Mouse (Mus musculus): ENCODE measurements around the gene Cyp2s1. TPM values are rescaled to one million over a fixed set of nuclear protein-coding genes. Genes with fewer than 3 reads are reported as not detected.

The Cyp2s1 gene
- polyA plus RNA-seq, 1 experiment, result not detected

DNA sequence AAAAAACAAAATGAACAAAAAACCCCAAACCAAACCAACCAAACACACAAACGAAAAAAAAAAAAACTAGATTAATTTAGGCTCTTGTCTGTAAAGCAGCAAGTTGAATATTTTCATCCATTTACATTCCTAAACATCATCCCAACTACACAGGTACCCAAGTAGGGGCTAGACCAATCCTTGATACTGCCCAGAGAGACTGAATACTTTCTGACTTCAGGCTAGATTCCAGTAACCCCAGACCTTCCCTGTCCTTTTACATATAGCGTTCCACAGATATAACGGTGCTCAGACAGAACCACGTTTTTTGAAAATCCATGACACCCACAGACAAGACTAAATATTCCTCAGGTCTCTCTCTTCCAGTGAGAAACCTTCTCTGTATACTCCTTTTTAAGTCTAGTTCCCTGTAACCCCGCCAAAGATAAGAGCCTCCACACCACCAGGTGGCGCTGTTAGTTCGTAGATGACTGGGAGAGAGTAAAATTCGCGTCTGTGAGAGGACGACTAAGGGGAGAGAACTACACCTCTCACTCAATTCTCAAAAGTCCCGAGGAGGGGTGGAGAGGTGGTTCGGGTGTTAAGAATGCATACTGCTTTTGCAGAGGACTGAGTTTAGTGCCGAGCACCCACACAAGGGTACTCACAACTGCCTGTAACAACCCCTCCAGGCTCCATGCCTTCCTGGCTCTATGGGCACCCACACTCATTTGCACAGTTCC lies 31.2 kb upstream of the Cyp2s1 start:
- H3K4me3 ChIP-seq (replicated peaks; ENCODE audit: control insufficient read depth, low read depth, low read length), result peak overlapping the region; percentile 8
- TF ChIP-seq CTCF (IDR thresholded peaks at IDR 0.05; ENCODE audit: control insufficient read depth, insufficient read depth, low read length) (peak; percentile 53; the same call in 1 of the 2 replicates), POLR2A (IDR thresholded peaks at IDR 0.05; ENCODE audit: borderline replicate concordance, control insufficient read depth, low read depth, low read length) (no peak)
- no peaks in the 10 kb centered on the region for H3K4me1 ChIP-seq (ENCODE audit: control insufficient read depth, insufficient read depth, low read length)
- H3K27ac ChIP-seq (ENCODE audit: control insufficient read depth, insufficient read depth, low read depth, low read length, poor library complexity), result no peak overlapping the region
- WGBS, result 10% methylated on average over 13 of the region's 13 CpGs

DNA sequence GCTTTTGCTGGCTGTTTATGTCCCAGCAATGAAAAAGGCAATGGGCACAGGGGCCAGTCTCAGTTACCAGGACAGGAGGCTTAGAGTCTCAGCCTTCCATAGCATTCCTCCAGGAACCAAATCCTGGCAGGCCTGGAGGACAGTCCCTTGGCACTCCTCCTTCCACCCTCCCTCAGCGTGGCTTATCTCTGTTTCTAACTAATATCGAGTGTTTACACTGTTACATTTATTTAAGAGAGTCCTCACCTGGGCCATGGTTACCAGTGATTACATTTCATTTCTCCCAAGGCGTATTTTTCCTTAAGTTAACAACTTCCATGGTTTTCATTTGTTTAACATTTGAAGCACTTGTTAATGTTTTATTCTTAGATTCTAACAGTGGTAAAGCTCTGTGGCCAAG lies 28.2 kb upstream of the Cyp2s1 start:
- TF ChIP-seq POLR2A (IDR thresholded peaks at IDR 0.05; ENCODE audit: borderline replicate concordance, control insufficient read depth, low read depth, low read length) (no peak), CTCF (IDR thresholded peaks at IDR 0.05; ENCODE audit: control insufficient read depth, insufficient read depth, low read length) (no peak)
- no peaks in the 10 kb centered on the region for H3K4me1 ChIP-seq (ENCODE audit: control insufficient read depth, insufficient read depth, low read length)
- H3K27ac ChIP-seq (ENCODE audit: control insufficient read depth, insufficient read depth, low read depth, low read length, poor library complexity), result no peak overlapping the region
- H3K4me3 ChIP-seq (replicated peaks; ENCODE audit: control insufficient read depth, low read depth, low read length), result no peak overlapping the region
- WGBS, result 71% methylated on average over 3 of the region's 3 CpGs

DNA sequence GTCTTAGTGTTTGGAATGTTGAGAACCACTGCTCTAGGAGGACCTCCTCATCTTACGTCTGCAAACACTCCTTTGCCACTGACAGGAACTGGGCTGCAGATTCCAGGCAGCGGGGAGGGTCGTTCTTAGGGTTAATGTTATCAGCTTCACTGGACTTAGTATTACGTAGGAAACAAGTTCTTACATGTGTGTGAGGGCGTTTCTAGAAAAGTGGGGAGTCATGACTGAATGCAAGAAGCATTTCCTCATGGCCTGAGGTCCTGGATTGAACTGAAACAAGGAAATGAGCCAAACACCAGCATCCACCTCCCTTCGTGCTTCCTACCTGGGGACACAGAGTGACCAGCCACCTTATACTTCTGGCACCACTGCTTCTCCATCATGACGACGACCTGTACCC lies 27.7 kb upstream of the Cyp2s1 start:
- WGBS, result 63% methylated on average over 8 of the region's 8 CpGs
- no peak overlapping the region for H3K4me3 ChIP-seq (replicated peaks; ENCODE audit: control insufficient read depth, low read depth, low read length)
- no peak overlapping the region for H3K27ac ChIP-seq (ENCODE audit: control insufficient read depth, insufficient read depth, low read depth, low read length, poor library complexity)
- H3K4me1 ChIP-seq (ENCODE audit: control insufficient read depth, insufficient read depth, low read length), result no peaks in the 10 kb centered on the region
- TF ChIP-seq CTCF (IDR thresholded peaks at IDR 0.05; ENCODE audit: control insufficient read depth, insufficient read depth, low read length) (no peak), POLR2A (IDR thresholded peaks at IDR 0.05; ENCODE audit: borderline replicate concordance, control insufficient read depth, low read depth, low read length) (no peak)

DNA sequence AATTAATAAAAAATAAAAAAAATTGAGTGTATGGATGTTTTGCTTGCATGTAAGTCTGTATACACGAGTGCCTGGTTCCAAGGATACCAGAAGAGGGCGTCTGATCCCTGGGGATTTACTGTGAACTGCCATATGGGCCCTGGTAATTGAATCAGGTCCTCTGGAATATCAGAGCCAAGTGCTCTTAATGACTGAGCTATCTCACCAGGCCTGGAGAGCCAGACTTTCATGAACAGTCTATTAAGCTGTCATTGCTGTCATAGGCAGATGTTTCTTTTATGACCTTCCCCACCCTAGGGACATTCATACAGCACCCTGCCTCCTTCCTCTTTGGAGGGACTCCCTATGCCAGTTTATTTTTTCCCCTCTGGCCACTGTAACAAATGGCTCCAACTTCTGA lies 26.8 kb upstream of the Cyp2s1 start:
- H3K4me3 ChIP-seq (replicated peaks; ENCODE audit: control insufficient read depth, low read depth, low read length), result no peak overlapping the region
- no peaks in the 10 kb centered on the region for H3K4me1 ChIP-seq (ENCODE audit: control insufficient read depth, insufficient read depth, low read length)
- 43% methylated on average over 2 of the region's 2 CpGs for WGBS
- no peak overlapping the region for H3K27ac ChIP-seq (ENCODE audit: control insufficient read depth, insufficient read depth, low read depth, low read length, poor library complexity)
- TF ChIP-seq POLR2A (IDR thresholded peaks at IDR 0.05; ENCODE audit: borderline replicate concordance, control insufficient read depth, low read depth, low read length) (no peak), CTCF (IDR thresholded peaks at IDR 0.05; ENCODE audit: control insufficient read depth, insufficient read depth, low read length) (no peak)

DNA sequence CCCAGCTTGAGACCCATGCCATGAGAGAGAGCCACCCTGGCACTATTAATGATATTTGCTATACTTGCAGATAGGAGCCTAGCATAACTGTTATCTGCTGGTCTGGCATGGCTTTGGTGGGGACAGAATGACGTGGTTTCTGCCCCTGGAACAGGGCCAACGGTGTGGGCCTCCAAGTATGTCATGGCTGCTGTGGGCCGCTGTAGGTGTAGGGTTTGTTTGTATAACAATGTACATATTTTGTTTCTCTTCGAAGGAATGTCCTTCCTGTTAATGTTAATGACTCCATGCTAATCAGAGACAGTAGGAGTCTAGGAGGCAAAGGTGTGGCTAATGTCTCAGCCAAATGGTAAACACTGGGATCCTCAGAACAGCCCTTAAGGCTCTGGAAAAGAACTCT lies 24.2 kb upstream of the Cyp2s1 start:
- TF ChIP-seq CTCF (IDR thresholded peaks at IDR 0.05; ENCODE audit: control insufficient read depth, insufficient read depth, low read length), result no peak
- no peak for TF ChIP-seq POLR2A (IDR thresholded peaks at IDR 0.05; ENCODE audit: borderline replicate concordance, control insufficient read depth, low read depth, low read length)
- no peak overlapping the region for H3K27ac ChIP-seq (ENCODE audit: control insufficient read depth, insufficient read depth, low read depth, low read length, poor library complexity)
- WGBS, result 54% methylated on average over 4 of the region's 4 CpGs

DNA sequence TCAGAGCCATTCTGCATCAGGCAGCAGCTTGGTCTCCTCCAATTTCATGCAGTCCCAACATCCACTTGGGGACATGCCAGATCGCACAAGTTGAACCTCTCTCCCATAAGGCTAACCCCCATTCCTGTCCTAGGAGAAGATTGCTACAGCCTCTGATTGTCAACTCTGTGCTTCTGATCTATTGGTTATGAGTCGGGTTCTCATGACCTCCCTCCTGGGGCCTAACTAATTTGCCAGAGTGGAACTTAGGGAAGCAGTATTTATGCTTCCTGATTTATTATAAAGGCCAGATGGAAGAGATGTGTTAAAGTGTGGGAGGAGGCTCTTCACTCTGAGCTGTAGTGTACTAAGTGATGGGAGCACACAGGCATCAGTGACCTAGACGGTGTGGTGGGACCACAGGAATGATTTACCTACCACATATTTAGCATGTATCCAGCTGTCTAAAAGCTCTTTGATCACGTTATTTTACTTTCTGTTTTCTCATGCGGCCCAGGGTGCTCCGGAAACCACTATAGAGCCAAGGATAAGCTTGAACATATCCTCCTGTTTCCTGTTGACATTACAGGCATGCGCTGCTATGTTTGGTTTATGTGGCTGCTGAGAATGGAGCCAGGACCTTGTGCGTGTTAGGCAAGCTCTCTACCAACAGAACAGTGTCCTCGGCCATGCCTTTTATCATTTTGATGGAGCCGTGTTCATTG lies 18.6 kb upstream of the Cyp2s1 start:
- TF ChIP-seq CTCF (IDR thresholded peaks at IDR 0.05; ENCODE audit: control insufficient read depth, insufficient read depth, low read length) (no peak), POLR2A (IDR thresholded peaks at IDR 0.05; ENCODE audit: borderline replicate concordance, control insufficient read depth, low read depth, low read length) (no peak)
- WGBS, result 58% methylated on average over 10 of the region's 10 CpGs
- Histone ChIP-seq H3K4me3 (replicated peaks; ENCODE audit: control insufficient read depth, low read depth, low read length) (no peak overlapping the region), H3K4me1 (ENCODE audit: control insufficient read depth, insufficient read depth, low read length) (no peaks in the 10 kb centered on the region), H3K27ac (ENCODE audit: control insufficient read depth, insufficient read depth, low read depth, low read length, poor library complexity) (no peak overlapping the region)

More for the DNA sequence above, 24.2 kb upstream of the Cyp2s1 start:
- Histone ChIP-seq H3K4me1 (ENCODE audit: control insufficient read depth, insufficient read depth, low read length) (no peaks in the 10 kb centered on the region), H3K4me3 (replicated peaks; ENCODE audit: control insufficient read depth, low read depth, low read length) (no peak overlapping the region)

DNA sequence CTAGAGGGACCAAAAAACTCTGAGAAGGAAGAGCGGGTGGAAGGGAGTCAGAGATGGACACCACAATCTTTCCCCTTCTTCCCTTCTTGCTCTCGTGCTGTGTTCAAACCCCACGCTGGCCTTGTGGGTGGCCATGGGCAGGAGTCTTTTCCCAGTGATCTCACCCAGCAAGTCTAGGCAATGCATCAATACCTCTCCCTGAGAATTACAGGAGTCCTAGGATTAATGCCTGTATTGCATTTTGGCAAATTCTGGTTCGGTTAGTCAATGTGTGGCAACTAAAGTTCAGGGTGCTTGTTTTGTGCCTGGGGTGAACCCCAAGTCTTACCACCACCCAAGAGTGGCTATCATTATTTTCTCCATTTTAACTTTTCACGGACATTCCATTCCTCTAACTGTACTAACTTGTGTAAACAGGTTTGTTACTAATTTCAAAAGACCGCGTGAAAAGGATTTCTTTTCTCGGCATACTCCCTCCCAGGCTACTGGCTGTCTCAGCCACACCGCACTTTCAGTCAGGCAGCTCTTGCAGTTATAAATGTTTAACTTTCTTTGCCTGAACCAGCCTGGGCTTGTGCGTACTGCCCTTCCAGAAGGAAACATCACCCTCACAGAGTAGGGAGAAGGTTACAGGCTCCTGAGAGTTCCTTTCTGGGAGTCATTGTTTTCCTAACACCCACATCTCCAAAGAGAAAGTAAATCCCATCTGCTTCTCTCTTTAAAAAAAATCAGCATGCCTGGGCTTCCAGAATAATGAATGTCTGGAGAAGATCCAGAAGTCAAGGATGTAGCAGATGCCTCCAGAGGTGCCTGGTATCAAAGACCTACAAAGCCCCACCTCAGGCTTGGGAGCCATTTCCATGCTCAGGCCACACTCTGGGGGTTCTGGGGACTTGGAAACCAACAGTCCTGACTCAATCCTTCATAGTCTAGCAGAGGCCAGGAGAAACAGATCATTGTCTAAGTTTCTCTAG lies 15.1 kb upstream of the Cyp2s1 start:
- Histone ChIP-seq H3K4me1 (ENCODE audit: control insufficient read depth, insufficient read depth, low read length) (peaks cover under 1% of the 10 kb centered on the region; the same call in 1 of the 2 replicates), H3K27ac (ENCODE audit: control insufficient read depth, insufficient read depth, low read depth, low read length, poor library complexity) (no peak overlapping the region), H3K4me3 (replicated peaks; ENCODE audit: control insufficient read depth, low read depth, low read length) (no peak overlapping the region)
- WGBS, result 82% methylated on average over 10 of the region's 10 CpGs
- TF ChIP-seq POLR2A (IDR thresholded peaks at IDR 0.05; ENCODE audit: borderline replicate concordance, control insufficient read depth, low read depth, low read length) (no peak), CTCF (IDR thresholded peaks at IDR 0.05; ENCODE audit: control insufficient read depth, insufficient read depth, low read length) (no peak)

Data from bone marrow, adult 2 months (tissue).